Mouse (Mus musculus): ENCODE measurements around the gene Mrpl32. TPM values are rescaled to one million over a fixed set of nuclear protein-coding genes. Genes with fewer than 3 reads are reported as not detected.

Gene Mrpl32
- 107 and 108 TPM in 2 replicates for polyA plus RNA-seq (2015; fragmentation: Nextera tagmentation; extraction: Ambion mirVana)

- Histone ChIP-seq H3K4me2 (replicated peaks; ENCODE audit: low read depth, low read length) (peak within 1 kb of the TSS; percentile 68), H3K9me3 (ENCODE audit: low read length) (no peaks in the 10 kb centered on the region), H3K4me1 (ENCODE audit: insufficient read depth, low read length) (peaks cover 8% of the 10 kb centered on the region), H3K27ac (ENCODE audit: low read length) (peak within 1 kb of the TSS; percentile 71), H3K27me3 (ENCODE audit: insufficient read depth, low read length) (no peaks in the 10 kb centered on the region), H3K9ac (replicated peaks; ENCODE audit: low read length) (peak within 1 kb of the TSS; percentile 96), H3K4me3 (ENCODE audit: low read length) (peak within 1 kb of the TSS; percentile 96), H3K36me3 (ENCODE audit: insufficient read depth, low read length) (peaks cover 14% of the 10 kb centered on the region)
- peak; percentile 99 for ATAC-seq (ENCODE audit: low FRiP score, low TSS enrichment)
- WGBS = 0% methylated on average over 42 of the region's 42 CpGs
Measured at GRCm38 (mm10) chr13:14612926-14613529, at the start of gene Mrpl32, which contains the start of gene Psma2. Gene Mrpl32 (minus strand): TSS chr13:14613165. Gene Psma2 (plus strand): TSS chr13:14613240.

GRCm38 (mm10) chr13:14649301-14649700 is 36.3 kb upstream of the Mrpl32 start:
- H3K27me3 ChIP-seq (ENCODE audit: insufficient read depth, low read length) = no peaks in the 10 kb centered on the region
- WGBS = 18% methylated on average over 1 of the region's 1 CpGs
- H3K4me2 ChIP-seq (replicated peaks; ENCODE audit: low read depth, low read length) = no peak overlapping the region
- H3K4me3 ChIP-seq (ENCODE audit: low read length) = no peak overlapping the region
- no peak overlapping the region for H3K9ac ChIP-seq (replicated peaks; ENCODE audit: low read length)
- H3K9me3 ChIP-seq (ENCODE audit: low read length) = no peaks in the 10 kb centered on the region
- no peak overlapping the region for H3K27ac ChIP-seq (ENCODE audit: low read length)
- ATAC-seq (ENCODE audit: low FRiP score, low TSS enrichment) = no peak
- no peaks in the 10 kb centered on the region for H3K36me3 ChIP-seq (ENCODE audit: insufficient read depth, low read length)
- H3K4me1 ChIP-seq (ENCODE audit: insufficient read depth, low read length) = no peaks in the 10 kb centered on the region

GRCm38 (mm10) chr13:14639998-14640397 is 27.0 kb upstream of the Mrpl32 start:
- peaks cover 25% of the 10 kb centered on the region for H3K36me3 ChIP-seq (ENCODE audit: insufficient read depth, low read length)
- H3K27me3 ChIP-seq (ENCODE audit: insufficient read depth, low read length) = no peaks in the 10 kb centered on the region
- no peak overlapping the region for H3K4me2 ChIP-seq (replicated peaks; ENCODE audit: low read depth, low read length)
- 23% methylated on average over 1 of the region's 1 CpGs for WGBS
- no peak for ATAC-seq (ENCODE audit: low FRiP score, low TSS enrichment)
- no peak overlapping the region for H3K4me3 ChIP-seq (ENCODE audit: low read length)
- H3K4me1 ChIP-seq (ENCODE audit: insufficient read depth, low read length) = no peaks in the 10 kb centered on the region
- no peak overlapping the region for H3K9ac ChIP-seq (replicated peaks; ENCODE audit: low read length)
- no peak overlapping the region for H3K27ac ChIP-seq (ENCODE audit: low read length)
- 0 out of 2 replicates have a peak, but pooled peaks cover 2% of the 10 kb centered on the region for H3K9me3 ChIP-seq (ENCODE audit: low read length)

GRCm38 (mm10) chr13:14629726-14630641 is 17.0 kb upstream of the Mrpl32 start, which contains the start of gene AW209491:
Gene AW209491 (plus strand): TSS chr13:14630154.
- peaks cover 22% of the 10 kb centered on the region for H3K36me3 ChIP-seq (ENCODE audit: insufficient read depth, low read length)
- H3K9me3 ChIP-seq (ENCODE audit: low read length) = no peaks in the 10 kb centered on the region
- peak within 1 kb of the TSS; percentile 73 for H3K4me3 ChIP-seq (ENCODE audit: low read length)
- peak within 1 kb of the TSS; percentile 86 for H3K27ac ChIP-seq (ENCODE audit: low read length)
- H3K9ac ChIP-seq (replicated peaks; ENCODE audit: low read length) = peak within 1 kb of the TSS; percentile 80
- peak within 1 kb of the TSS; percentile 67 for H3K4me2 ChIP-seq (replicated peaks; ENCODE audit: low read depth, low read length)
- no peaks in the 10 kb centered on the region for H3K27me3 ChIP-seq (ENCODE audit: insufficient read depth, low read length)
- H3K4me1 ChIP-seq (ENCODE audit: insufficient read depth, low read length) = peaks cover 13% of the 10 kb centered on the region
- ATAC-seq (ENCODE audit: low FRiP score, low TSS enrichment) = peak; percentile 98
- WGBS = under 1% methylated on average over 29 of the region's 29 CpGs

GRCm38 (mm10) chr13:14618724-14619123 is 5.8 kb upstream of the Mrpl32 start:
- H3K36me3 ChIP-seq (ENCODE audit: insufficient read depth, low read length) = peaks cover 39% of the 10 kb centered on the region
- H3K9me3 ChIP-seq (ENCODE audit: low read length) = no peaks in the 10 kb centered on the region
- WGBS = 34% methylated on average over 2 of the region's 2 CpGs
- ATAC-seq (ENCODE audit: low FRiP score, low TSS enrichment) = peak; percentile 73; the same call in 1 of the 2 replicates
- H3K4me1 ChIP-seq (ENCODE audit: insufficient read depth, low read length) = peaks cover 8% of the 10 kb centered on the region
- no peak overlapping the region for H3K4me2 ChIP-seq (replicated peaks; ENCODE audit: low read depth, low read length)
- H3K27ac ChIP-seq (ENCODE audit: low read length) = no peak overlapping the region
- H3K4me3 ChIP-seq (ENCODE audit: low read length) = no peak overlapping the region
- no peak overlapping the region for H3K9ac ChIP-seq (replicated peaks; ENCODE audit: low read length)
- no peaks in the 10 kb centered on the region for H3K27me3 ChIP-seq (ENCODE audit: insufficient read depth, low read length)

GRCm38 (mm10) chr13:14613553-14613952 is 588 bp upstream of the Mrpl32 start:
- WGBS = under 1% methylated on average over 9 of the region's 9 CpGs
- Histone ChIP-seq H3K4me3 (ENCODE audit: low read length) (peak overlapping the region; percentile 96), H3K36me3 (ENCODE audit: insufficient read depth, low read length) (peaks cover 17% of the 10 kb centered on the region), H3K9ac (replicated peaks; ENCODE audit: low read length) (peak overlapping the region; percentile 84), H3K4me1 (ENCODE audit: insufficient read depth, low read length) (peaks cover 8% of the 10 kb centered on the region), H3K4me2 (replicated peaks; ENCODE audit: low read depth, low read length) (peak overlapping the region; percentile 65), H3K27ac (ENCODE audit: low read length) (peak overlapping the region; percentile 71), H3K9me3 (ENCODE audit: low read length) (no peaks in the 10 kb centered on the region), H3K27me3 (ENCODE audit: insufficient read depth, low read length) (no peaks in the 10 kb centered on the region)
- no peak for ATAC-seq (ENCODE audit: low FRiP score, low TSS enrichment)

GRCm38 (mm10) chr13:14612463-14612862 is 502 bp downstream of the Mrpl32 start:
- peak overlapping the region; percentile 96 for H3K4me3 ChIP-seq (ENCODE audit: low read length)
- H3K4me1 ChIP-seq (ENCODE audit: insufficient read depth, low read length) = peaks cover 8% of the 10 kb centered on the region
- peaks cover 9% of the 10 kb centered on the region for H3K36me3 ChIP-seq (ENCODE audit: insufficient read depth, low read length)
- WGBS = 7% methylated on average over 10 of the region's 10 CpGs
- peak overlapping the region; percentile 68 for H3K4me2 ChIP-seq (replicated peaks; ENCODE audit: low read depth, low read length)
- peak overlapping the region; percentile 96 for H3K9ac ChIP-seq (replicated peaks; ENCODE audit: low read length)
- H3K27ac ChIP-seq (ENCODE audit: low read length) = peak overlapping the region; percentile 71; the same call in 1 of the 2 replicates
- no peaks in the 10 kb centered on the region for H3K9me3 ChIP-seq (ENCODE audit: low read length)
- H3K27me3 ChIP-seq (ENCODE audit: insufficient read depth, low read length) = no peaks in the 10 kb centered on the region
- ATAC-seq (ENCODE audit: low FRiP score, low TSS enrichment) = peak; percentile 63

- Histone ChIP-seq H3K9me3 (ENCODE audit: low read length) (no peaks in the 10 kb centered on the region), H3K4me1 (ENCODE audit: insufficient read depth, low read length) (no peaks in the 10 kb centered on the region)
- ATAC-seq (ENCODE audit: low FRiP score, low TSS enrichment) = no peak
Measured at GRCm38 (mm10) chr13:14607616-14608015, 5.3 kb downstream of the Mrpl32 start.

GRCm38 (mm10) chr13:14602744-14603143 is 10.2 kb downstream of the Mrpl32 start:
- H3K27me3 ChIP-seq (ENCODE audit: insufficient read depth, low read length) = no peaks in the 10 kb centered on the region
- WGBS = 86% methylated on average over 2 of the region's 2 CpGs

More at GRCm38 (mm10) chr13:14607616-14608015, 5.3 kb downstream of the Mrpl32 start:
- Histone ChIP-seq H3K9ac (replicated peaks; ENCODE audit: low read length) (no peak overlapping the region), H3K4me2 (replicated peaks; ENCODE audit: low read depth, low read length) (no peak overlapping the region), H3K27me3 (ENCODE audit: insufficient read depth, low read length) (no peaks in the 10 kb centered on the region), H3K36me3 (ENCODE audit: insufficient read depth, low read length) (0 out of 2 replicates have a peak, but pooled peaks cover 2% of the 10 kb centered on the region), H3K27ac (ENCODE audit: low read length) (no peak overlapping the region), H3K4me3 (ENCODE audit: low read length) (no peak overlapping the region)

More at GRCm38 (mm10) chr13:14602744-14603143, 10.2 kb downstream of the Mrpl32 start:
- Histone ChIP-seq H3K9me3 (ENCODE audit: low read length) (no peaks in the 10 kb centered on the region), H3K4me3 (ENCODE audit: low read length) (no peak overlapping the region), H3K4me2 (replicated peaks; ENCODE audit: low read depth, low read length) (no peak overlapping the region), H3K27ac (ENCODE audit: low read length) (no peak overlapping the region), H3K36me3 (ENCODE audit: insufficient read depth, low read length) (no peaks in the 10 kb centered on the region), H3K4me1 (ENCODE audit: insufficient read depth, low read length) (no peaks in the 10 kb centered on the region), H3K9ac (replicated peaks; ENCODE audit: low read length) (no peak overlapping the region)
- ATAC-seq (ENCODE audit: low FRiP score, low TSS enrichment) = no peak

All from kidney, embryonic 16.5 days (tissue).